Mouse (Mus musculus) frontal cortex, adult 2 months (tissue): ENCODE measurements around the gene Calhm4. TPM values are rescaled to one million over a fixed set of nuclear protein-coding genes. Genes with fewer than 3 reads are reported as not detected.
A peak's percentile ranks its signal among the peaks of the same experiment; 100 is the strongest.

Source experiments
- DNase-seq, 2 experiments: peaks; one replicate each; pipeline ENCODE4 v3.0.0; 2022; ENCODE audit warnings: low spot score in 1 of 2; ENCODE audit errors: extremely low spot score in 1 of 2
- polyA plus RNA-seq: library from polyadenylated mRNA; depleted of rRNA; stranded (reverse); fragments of >200 nt; gene quantifications from 2 replicates; pipeline ENCODE4 v1.2.3, GENCODE M21; 2012; rRNA removed

The Calhm4 gene
- not detected in 2 replicates for polyA plus RNA-seq

- no peak for DNase-seq
These were observed at the start of gene Calhm4 for GRCm38 (mm10) chr10:34044210-34044609. Calhm4 (minus strand) TSS chr10:34044310.

- DNase-seq: peak; percentile 68 to 81
These were observed 47.8 kb upstream of the Calhm4 start for GRCm38 (mm10) chr10:34091888-34092287.

- DNase-seq: no peak
These were observed 46.4 kb upstream of the Calhm4 start for GRCm38 (mm10) chr10:34090481-34090880.

- no peak for DNase-seq
These were observed 45.4 kb upstream of the Calhm4 start for GRCm38 (mm10) chr10:34089517-34089916.

GRCm38 (mm10) chr10:34088515-34088914 is 44.4 kb upstream of the Calhm4 start:
- no peak for DNase-seq

GRCm38 (mm10) chr10:34086514-34086913 is 42.4 kb upstream of the Calhm4 start:
- no peak for DNase-seq

GRCm38 (mm10) chr10:34074522-34075200 is 30.6 kb upstream of the Calhm4 start:
- DNase-seq: no peak

GRCm38 (mm10) chr10:34071650-34072049 is 27.5 kb upstream of the Calhm4 start:
- DNase-seq: no peak

- no peak for DNase-seq
These were observed 26.9 kb upstream of the Calhm4 start for GRCm38 (mm10) chr10:34070999-34071492.

- DNase-seq: no peak
These were observed 25.5 kb upstream of the Calhm4 start for GRCm38 (mm10) chr10:34069606-34070005.

GRCm38 (mm10) chr10:34066591-34066990 is 22.5 kb upstream of the Calhm4 start:
- DNase-seq: no peak

- DNase-seq: no peak
These were observed 9.9 kb upstream of the Calhm4 start for GRCm38 (mm10) chr10:34053987-34054386.

- no peak for DNase-seq
These were observed 6.7 kb downstream of the Calhm4 start, which contains the start of gene Trappc3l for GRCm38 (mm10) chr10:34037401-34037800. Trappc3l (plus strand) TSS chr10:34037597.

GRCm38 (mm10) chr10:34036587-34036986 is 7.5 kb downstream of the Calhm4 start:
- DNase-seq: peak in 1 of 2 experiments; percentile 63

- DNase-seq: peak in 1 of 2 experiments; percentile 81
These were observed 10.3 kb downstream of the Calhm4 start for GRCm38 (mm10) chr10:34033630-34034305.

- DNase-seq: no peak
These were observed 13.8 kb downstream of the Calhm4 start for GRCm38 (mm10) chr10:34030322-34030721.

- peak; percentile 98 for DNase-seq
These were observed 24.6 kb downstream of the Calhm4 start, which contains the start of gene Rwdd1 for GRCm38 (mm10) chr10:34019302-34020075. Rwdd1 (minus strand) TSS chr10:34019624.

GRCm38 (mm10) chr10:34018746-34019301 is 25.3 kb downstream of the Calhm4 start:
- DNase-seq: peak in 1 of 2 experiments; percentile 17

GRCm38 (mm10) chr10:34013241-34013640 is 30.9 kb downstream of the Calhm4 start:
- no peak for DNase-seq

- DNase-seq: no peak
These were observed 31.5 kb downstream of the Calhm4 start for GRCm38 (mm10) chr10:34012581-34012980.

GRCm38 (mm10) chr10:33998397-33998796 is 45.7 kb downstream of the Calhm4 start:
- DNase-seq: no peak
